Mouse (Mus musculus): ENCODE measurements around the gene Keg1.
"Not testable (repeated sequence)": the region's sequence is repeated elsewhere in the genome, so short reads cannot be mapped to it uniquely, and the experiment has no call there.

Keg1 gene

DNA sequence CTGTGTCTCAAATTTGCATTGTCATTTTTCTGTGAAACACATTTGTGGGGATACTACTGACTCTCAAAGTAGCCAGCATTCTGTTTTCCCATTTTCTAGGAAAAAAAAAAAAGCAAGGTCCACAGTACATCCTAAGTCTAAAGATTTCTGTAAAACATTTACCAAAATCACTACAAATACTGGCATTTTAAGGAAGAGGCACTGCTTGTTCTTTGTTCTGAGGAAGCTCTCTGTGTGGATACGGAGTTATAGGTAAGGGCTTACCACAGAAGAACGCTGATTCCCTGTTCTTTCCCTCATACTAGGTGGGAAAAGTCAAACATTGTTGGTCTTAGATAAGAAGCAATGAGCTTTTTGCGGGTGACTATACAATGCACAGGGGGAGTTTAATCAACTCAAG lies at the start of gene Keg1:
TSS of gene Keg1 (plus strand) at position 197 of the 400 bp plus-strand sequence.
- DNase-seq: no peak

DNA sequence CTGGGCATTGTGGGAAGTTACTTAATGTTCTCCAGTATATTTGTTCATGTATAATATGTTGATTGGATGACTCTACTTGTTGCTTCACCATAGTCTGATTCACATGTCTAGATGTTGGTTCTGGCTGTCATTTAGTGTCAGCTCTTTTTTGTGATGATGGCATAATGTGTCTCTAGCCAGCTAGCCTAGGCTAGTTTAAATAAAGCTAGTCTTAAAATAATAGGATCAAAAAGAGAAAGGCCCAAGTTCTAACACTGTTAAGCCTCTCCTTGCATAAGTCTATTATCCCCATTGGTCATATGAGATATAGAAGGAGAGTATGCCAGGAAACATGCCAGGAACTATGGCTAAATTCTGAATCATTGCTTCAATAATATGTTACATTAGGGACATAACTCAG lies 46.1 kb upstream of the Keg1 start:
- DNase-seq: no peak

DNA sequence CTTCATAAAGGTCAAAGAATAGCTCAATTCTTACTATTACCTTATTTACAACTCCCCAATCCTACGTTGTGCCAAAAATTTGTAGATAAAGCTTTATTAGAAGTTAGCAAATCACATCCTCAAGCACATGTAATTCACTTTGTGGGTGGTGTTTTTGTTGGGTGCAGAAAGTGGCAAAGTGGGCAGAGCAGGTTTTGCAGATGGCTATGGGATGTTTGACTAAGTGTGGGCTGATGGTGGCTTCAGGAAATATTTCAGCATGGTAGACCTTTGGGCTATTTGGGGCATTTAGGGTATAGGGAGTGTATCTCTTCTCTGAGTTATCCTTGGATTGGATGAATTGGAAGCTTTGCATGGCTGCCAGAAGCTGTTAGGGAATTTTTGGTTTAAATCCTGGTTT lies 29.4 kb upstream of the Keg1 start:
- DNase-seq: no peak

- not testable (repeated sequence) for DNase-seq
Observed at GRCm38 (mm10) chr19:12668601-12669000, 27.0 kb upstream of the Keg1 start.

DNA sequence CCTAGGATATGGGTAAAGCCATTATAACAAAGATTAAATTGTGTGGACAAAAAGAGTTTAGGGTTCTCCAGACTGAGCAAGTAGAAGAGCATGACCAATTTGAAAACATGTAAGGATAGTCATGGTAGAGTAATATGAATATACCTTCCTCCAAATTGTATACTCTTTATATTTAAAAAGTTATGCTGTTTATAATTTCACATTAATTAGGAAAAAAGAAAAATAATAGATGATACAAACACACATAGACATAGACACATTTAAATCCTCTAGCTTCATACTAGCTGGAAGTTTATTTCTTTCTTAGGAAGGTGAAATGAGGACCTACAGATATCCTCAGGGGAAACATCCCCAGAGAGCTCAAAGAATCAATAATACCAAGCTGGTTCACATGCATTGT lies 25.4 kb upstream of the Keg1 start, which contains the start of gene Olfr1442:
TSS of gene Olfr1442 (plus strand) at position 301 of the 400 bp plus-strand sequence.
- no peak for DNase-seq

DNA sequence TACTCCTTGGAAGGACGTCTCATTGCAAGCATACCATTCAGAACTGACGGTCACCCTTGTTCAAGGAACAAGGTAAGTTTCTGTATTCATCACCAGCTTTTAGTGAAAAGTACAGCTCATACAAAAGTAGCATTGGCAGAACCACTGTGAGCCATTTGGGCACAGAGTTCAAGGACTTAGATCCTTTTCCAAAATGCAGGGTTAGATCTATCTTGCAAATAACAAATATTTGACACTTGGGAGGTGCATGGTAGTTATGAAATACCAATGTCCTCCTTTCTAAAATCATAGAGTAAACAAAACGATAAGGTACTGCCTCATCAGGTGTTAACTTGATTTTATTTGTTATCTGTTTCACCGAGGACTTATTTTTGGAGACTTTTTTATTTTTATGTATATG lies 24.5 kb upstream of the Keg1 start:
- no peak for DNase-seq

DNA sequence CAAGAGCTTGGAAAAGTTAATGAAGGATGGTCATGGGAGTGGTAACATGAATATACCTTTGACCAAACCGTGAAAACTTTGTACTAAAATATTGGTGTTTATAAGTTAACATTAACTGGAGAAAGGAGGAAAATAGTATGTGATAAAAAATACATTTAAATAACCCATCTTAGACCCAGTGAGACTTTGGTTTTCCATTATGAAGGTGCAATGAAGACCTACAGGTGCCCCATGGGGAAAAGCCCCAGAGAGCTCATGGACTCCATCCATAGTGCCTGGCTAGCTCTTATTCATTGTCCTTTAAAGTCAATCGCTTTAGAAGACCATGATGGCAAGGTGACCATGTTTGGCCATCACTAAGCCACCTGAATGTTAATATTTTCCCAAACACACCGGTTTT lies 17.8 kb upstream of the Keg1 start, which contains the start of gene Olfr1443:
TSS of gene Olfr1443 (plus strand) at position 301 of the 400 bp plus-strand sequence.
- DNase-seq: no peak

DNA sequence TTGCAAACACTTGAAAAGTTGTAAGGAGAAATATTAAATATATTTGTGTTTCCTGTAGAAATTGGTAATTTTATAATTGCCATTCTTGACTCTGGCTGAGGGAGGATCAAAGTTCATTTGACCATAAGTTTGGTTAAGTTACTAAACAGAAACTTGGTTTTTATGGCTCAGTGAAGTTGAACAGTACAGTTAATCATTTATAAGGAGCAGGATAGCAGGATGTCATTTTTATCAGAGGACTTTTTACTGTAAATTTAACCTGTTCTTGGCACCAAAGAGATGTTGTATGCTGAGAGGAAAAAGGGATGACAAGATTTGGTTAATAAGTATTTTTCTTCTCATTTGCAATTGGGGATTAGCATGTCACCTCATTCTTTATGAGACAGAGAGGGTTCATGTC lies 10.9 kb upstream of the Keg1 start:
- no peak for DNase-seq

GRCm38 (mm10) chr19:12685231-12685630 lies 10.4 kb upstream of the Keg1 start:
- DNase-seq: no peak

GRCm38 (mm10) chr19:12696221-12696620 lies 635 bp downstream of the Keg1 start:
- no peak for DNase-seq

GRCm38 (mm10) chr19:12708458-12708857 lies 12.9 kb downstream of the Keg1 start:
- DNase-seq: no peak

DNA sequence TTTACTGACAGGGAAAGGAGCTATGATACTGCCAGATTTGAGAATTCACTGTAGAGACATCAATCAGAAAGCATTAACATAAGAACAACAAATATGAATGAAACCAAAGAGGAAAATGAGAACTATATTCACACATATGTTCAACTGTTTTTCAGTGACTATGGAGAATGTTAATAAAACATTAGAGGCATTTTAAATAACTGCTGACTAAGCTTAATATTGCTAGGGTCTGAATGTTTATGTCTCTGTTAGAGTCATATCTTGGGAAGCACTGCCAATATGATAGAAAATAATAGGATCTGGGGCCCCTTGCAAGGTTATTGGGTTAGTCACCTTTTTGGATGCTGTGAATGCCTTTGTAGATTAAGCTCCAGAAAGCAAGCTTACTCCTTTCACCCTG lies 13.4 kb downstream of the Keg1 start:
- DNase-seq: no peak

- no peak for DNase-seq
Observed at GRCm38 (mm10) chr19:12719189-12719588, 23.6 kb downstream of the Keg1 start.

- no peak for DNase-seq
Observed at GRCm38 (mm10) chr19:12720463-12720862, 24.9 kb downstream of the Keg1 start.

DNA sequence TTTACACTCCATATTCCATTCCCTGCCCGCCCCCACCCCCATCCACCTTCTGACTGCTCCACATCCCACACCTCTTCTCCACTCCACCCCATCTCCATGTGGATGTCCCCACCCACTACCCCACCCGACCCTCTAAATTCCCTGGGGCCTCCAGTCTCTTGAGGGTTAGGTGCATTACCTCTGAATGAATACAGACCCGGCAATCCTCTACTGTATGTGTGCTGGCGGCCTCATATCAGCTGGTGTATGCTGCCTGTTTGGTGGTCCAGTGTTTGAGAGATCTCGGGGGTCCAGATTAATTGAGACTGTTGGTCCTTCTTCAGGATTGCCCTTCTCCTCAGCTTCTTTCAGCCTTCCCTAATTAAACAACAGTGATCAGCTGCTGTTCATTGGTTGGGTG lies 25.3 kb downstream of the Keg1 start:
- not testable (repeated sequence) for DNase-seq

DNA sequence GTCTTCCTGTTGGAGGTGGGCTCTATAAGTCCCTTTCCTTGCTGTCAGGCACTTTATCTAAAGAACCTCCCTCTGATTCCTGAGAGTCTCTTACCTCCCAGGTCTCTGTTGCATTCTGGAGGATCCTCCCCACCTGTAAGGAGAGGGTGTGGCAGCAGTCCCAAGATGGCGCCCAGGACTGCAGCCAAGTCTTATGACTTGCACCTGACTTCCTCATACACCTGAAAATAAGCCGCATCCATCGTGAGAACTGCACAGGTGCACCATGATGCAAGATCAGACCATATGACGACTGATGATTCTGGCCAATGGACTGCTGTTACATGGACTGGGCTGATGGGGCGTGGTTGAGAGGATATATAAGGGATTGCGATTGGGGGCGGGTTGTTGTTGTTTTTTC lies 26.0 kb downstream of the Keg1 start:
- DNase-seq: not testable (repeated sequence)

DNA sequence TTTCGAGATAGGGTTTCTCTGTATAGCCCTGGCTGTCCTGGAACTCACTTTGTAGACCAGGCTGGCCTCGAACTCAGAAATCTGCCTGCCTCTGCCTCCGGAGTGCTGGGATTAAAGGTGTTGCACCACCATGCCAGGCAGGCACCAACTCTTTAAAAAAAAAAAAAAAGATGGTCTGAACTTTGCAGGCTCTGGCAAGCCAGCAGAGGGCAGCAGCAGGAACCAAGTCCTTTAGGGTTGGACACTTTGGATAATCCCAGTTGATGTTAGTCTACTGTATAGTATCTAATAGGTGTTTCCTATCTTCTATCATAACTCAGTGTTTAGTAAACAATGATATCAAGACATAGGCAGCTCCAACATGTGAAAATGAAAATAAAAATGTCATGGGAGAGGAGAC lies 26.7 kb downstream of the Keg1 start:
- peak; percentile 25 for DNase-seq

- DNase-seq: no peak
Observed at GRCm38 (mm10) chr19:12725851-12726250, 30.3 kb downstream of the Keg1 start.

GRCm38 (mm10) chr19:12731036-12731435 lies 35.5 kb downstream of the Keg1 start:
- DNase-seq: no peak

DNA sequence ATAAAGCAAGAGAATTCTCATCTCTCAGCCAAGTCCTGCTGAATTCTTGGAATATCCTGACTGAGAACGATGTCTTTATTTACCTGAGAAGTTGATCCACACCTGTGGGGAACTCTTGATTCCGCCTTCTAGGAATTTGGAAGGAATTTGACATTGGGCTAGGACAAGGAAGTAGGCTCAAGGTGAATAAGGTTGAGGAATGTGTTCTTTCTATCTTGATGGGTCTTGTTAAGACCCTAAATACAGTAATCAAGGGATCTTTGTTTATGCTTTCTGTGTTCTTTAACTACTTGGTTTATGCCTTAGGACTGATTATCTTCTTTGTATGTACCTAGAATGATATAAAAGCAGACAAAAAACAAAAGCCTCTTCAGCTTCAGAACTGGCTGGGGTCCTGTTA lies 36.4 kb downstream of the Keg1 start:
- DNase-seq: no peak

DNA sequence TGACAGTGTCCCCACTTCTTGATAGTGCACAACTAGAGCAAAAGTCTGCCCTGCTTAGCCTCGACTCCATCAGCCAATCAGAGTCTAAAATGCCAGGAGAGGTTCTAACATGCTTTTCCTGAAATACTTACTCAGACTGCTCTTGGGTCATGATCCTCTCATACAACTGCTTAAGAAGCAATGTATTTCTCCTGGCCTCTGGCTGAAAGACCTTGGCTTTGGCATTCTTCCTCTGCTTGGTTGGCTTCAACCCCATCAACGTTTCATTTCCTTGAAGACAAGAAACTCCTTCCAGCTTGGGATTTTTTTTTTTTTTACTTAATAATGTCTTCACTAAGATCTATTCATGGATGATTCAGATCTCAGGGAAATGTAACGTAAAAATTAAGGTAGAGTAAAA lies 60.7 kb downstream of the Keg1 start:
- DNase-seq: no peak

- DNase-seq: no peak
Observed at GRCm38 (mm10) chr19:12758936-12759478, 63.4 kb downstream of the Keg1 start.

- DNase-seq: no peak
Observed at GRCm38 (mm10) chr19:12759656-12760055, 64.1 kb downstream of the Keg1 start.

DNA sequence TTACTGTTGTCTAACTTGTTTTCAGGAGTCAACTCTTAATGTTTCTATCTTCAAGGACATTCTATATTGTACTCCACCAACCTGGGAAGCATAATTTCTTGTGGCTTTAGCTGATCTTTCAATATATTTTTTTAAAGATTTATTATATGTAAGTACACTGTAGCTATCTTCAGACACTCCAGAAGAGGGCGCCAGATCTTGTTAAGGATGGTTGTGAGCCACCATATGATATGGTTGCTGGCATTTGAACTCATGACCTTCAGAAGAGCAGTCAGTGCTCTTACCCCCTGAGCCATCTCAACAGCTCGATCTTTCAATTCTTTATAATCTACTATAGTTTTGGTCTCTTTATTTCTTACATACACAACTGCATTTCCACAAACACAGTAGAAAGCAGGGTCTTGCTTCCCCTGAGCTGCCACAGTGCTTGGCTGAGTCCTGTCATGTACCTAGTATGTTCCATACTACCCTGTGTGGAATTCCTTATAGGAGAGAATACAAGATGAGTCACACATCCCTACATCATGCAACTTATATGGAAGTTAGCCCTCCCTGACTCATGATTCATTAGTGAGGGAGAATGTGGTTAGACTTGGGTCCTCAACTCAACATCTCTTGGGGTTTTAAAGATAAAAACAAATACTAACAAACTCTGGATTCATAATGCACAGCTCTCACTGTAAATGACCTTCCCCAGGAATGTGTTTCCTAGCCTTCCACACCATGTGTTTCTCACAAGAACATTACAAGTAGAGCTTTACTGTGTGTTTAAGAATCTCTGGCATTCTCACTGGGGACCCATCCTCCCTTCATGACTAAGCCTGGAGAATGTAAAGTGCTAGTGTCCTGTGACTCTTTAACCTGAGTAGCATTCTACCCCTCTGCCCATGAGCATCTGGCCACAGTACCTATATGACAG lies 66.9 kb downstream of the Keg1 start:
- DNase-seq: peak; percentile 28
